Mouse (Mus musculus): ENCODE results near the gene Clcn3. TPM values are rescaled to one million over a fixed set of nuclear protein-coding genes. Genes with fewer than 3 reads are reported as not detected.

Gene Clcn3
- total and polyA plus RNA-seq, 3 experiments: 21.9 to 37.3 (median 29.2) TPM

GRCm38 (mm10) chr8:60912081-60912480 lies 71.0 kb downstream of the Clcn3 start:
- Histone ChIP-seq H3K4me2 (ENCODE audit: insufficient read depth, low read depth, poor library complexity, severe bottlenecking) (peak overlapping the region; percentile 69; the same call in 1 of the 2 replicates), H3K9me3 (replicated peaks; ENCODE audit: low read length) (no peaks in the 10 kb centered on the region), H3K27ac (ENCODE audit: insufficient read depth, low read depth) (peak overlapping the region; percentile 88), H3K27me3 (replicated peaks) (no peaks in the 10 kb centered on the region), H3K4me1 (ENCODE audit: control insufficient read depth in 1 of 2, insufficient read depth in 2 of 2) (peaks cover 22 to 65% of the 10 kb centered on the region in 2 experiments), H3K79me2 (replicated peaks; ENCODE audit: control insufficient read depth, extremely low read depth, insufficient read depth, poor library complexity, severe bottlenecking) (no peaks in the 10 kb centered on the region), H3K9ac (ENCODE audit: insufficient read depth, low read depth) (no peak overlapping the region), H3K4me3 (replicated peaks in 1 of 3; ENCODE audit: low read depth in 2 of 3, low read length in 2 of 3, poor library complexity in 1 of 3) (no peak overlapping the region), H3K36me3 (replicated peaks in 1 of 2; ENCODE audit: control insufficient read depth in 1 of 2, insufficient read depth in 1 of 2, low read length in 1 of 2) (peaks cover 21 to 48% of the 10 kb centered on the region in 2 experiments)
- dilution Hi-C loops (cut with MboI; ENCODE audit: extremely low pct_ligation_motif_present, extremely low pct_unique_long_range_greater_than_20kb, low sequenced_read_pairs) (no loop called here), in situ Hi-C loops (cut with MboI; ENCODE audit: low pct_ligation_motif_present, low pct_unique_long_range_greater_than_20kb, low sequenced_read_pairs) (no loop called here)
- DNase-seq (ENCODE audit: extremely low read depth): peak; percentile 78
- 0 out of 2 replicates have a peak, but pooled peaks have one; percentile 51 for TF ChIP-seq CHD2 (IDR thresholded peaks at IDR 0.05; ENCODE audit: low read length)
- no peak; the same call in 1 of the 2 replicates for TF ChIP-seq RAD21 (IDR thresholded peaks at IDR 0.05; ENCODE audit: low read depth, low read length)
- TF ChIP-seq MEF2A (IDR thresholded peaks at IDR 0.05; ENCODE audit: borderline replicate concordance, low read depth, low read length): peak; percentile 57; the same call in 1 of the 2 replicates
- peak; percentile 68; the same call in 1 of the 2 replicates for TF ChIP-seq MAFK (IDR thresholded peaks at IDR 0.05; ENCODE audit: insufficient replicate concordance, low read length)
- peak; percentile 91 for TF ChIP-seq IRF4 (IDR thresholded peaks at IDR 0.05; ENCODE audit: low read depth, low read length)
- TF ChIP-seq JUND (conservative IDR thresholded peaks at IDR 0.05; ENCODE audit: low read depth, low read length): peak; percentile 88
- 0 out of 2 replicates have a peak, but pooled peaks have one; percentile 23 for TF ChIP-seq ELF1 (IDR thresholded peaks at IDR 0.05; ENCODE audit: low read depth, low read length)
- no peak for TF ChIP-seq KAT2A (IDR thresholded peaks at IDR 0.05; ENCODE audit: insufficient replicate concordance, low read length)
- TF ChIP-seq ZKSCAN1 (IDR thresholded peaks at IDR 0.05; ENCODE audit: borderline replicate concordance, low read depth, low read length): no peak
- no peak for TF ChIP-seq USF2 (conservative IDR thresholded peaks at IDR 0.05; ENCODE audit: low read depth, low read length)
- TF ChIP-seq EP300 (IDR thresholded peaks at IDR 0.05; ENCODE audit: low read length): peak; percentile 87
- TF ChIP-seq JUN (IDR thresholded peaks at IDR 0.05; ENCODE audit: insufficient read depth, low read depth, low read length): peak; percentile 89
- TF ChIP-seq BHLHE40 (IDR thresholded peaks at IDR 0.05; ENCODE audit: low read depth, low read length): peak; percentile 63
- peak; percentile 66 for TF ChIP-seq ETS1 (conservative IDR thresholded peaks at IDR 0.05; ENCODE audit: low read depth, low read length)
- TF ChIP-seq TBP (conservative IDR thresholded peaks at IDR 0.05; ENCODE audit: low read depth, low read length): 0 out of 2 replicates have a peak, but pooled peaks have one; percentile 52
- TF ChIP-seq SIN3A (IDR thresholded peaks at IDR 0.05; ENCODE audit: low read length): no peak

GRCm38 (mm10) chr8:60900147-60900546 lies 83.0 kb downstream of the Clcn3 start:
- dilution Hi-C loops (cut with MboI; ENCODE audit: extremely low pct_ligation_motif_present, extremely low pct_unique_long_range_greater_than_20kb, low sequenced_read_pairs): no loop called here
- no peak overlapping the region for H3K4me3 ChIP-seq (replicated peaks in 1 of 3; ENCODE audit: low read depth in 2 of 3, low read length in 2 of 3, poor library complexity in 1 of 3)
- no peak overlapping the region for H3K27ac ChIP-seq (ENCODE audit: insufficient read depth, low read depth)
- peaks cover 9 to 31% of the 10 kb centered on the region in 2 experiments for H3K4me1 ChIP-seq (ENCODE audit: control insufficient read depth in 1 of 2, insufficient read depth in 2 of 2)
- H3K9ac ChIP-seq (ENCODE audit: insufficient read depth, low read depth): no peak overlapping the region
- no peaks in the 10 kb centered on the region for H3K9me3 ChIP-seq (replicated peaks; ENCODE audit: low read length)
- H3K4me2 ChIP-seq (ENCODE audit: insufficient read depth, low read depth, poor library complexity, severe bottlenecking): no peak overlapping the region
- H3K27me3 ChIP-seq (replicated peaks): no peaks in the 10 kb centered on the region
- in situ Hi-C loops (cut with MboI; ENCODE audit: low pct_ligation_motif_present, low pct_unique_long_range_greater_than_20kb, low sequenced_read_pairs): no loop called here
- peaks cover 29% of the 10 kb centered on the region for H3K79me2 ChIP-seq (replicated peaks; ENCODE audit: control insufficient read depth, extremely low read depth, insufficient read depth, poor library complexity, severe bottlenecking)
- H3K36me3 ChIP-seq (replicated peaks in 1 of 2; ENCODE audit: control insufficient read depth in 1 of 2, insufficient read depth in 1 of 2, low read length in 1 of 2): peaks cover 26 to 82% of the 10 kb centered on the region in 2 experiments
- peak; percentile 57 for DNase-seq (ENCODE audit: extremely low read depth)
- no peak for TF ChIP-seq MAZ (IDR thresholded peaks at IDR 0.05; ENCODE audit: low read depth, low read length)
- no peak for TF ChIP-seq ZNF384 (IDR thresholded peaks at IDR 0.05; ENCODE audit: low read depth, low read length)
- TF ChIP-seq PAX5 (IDR thresholded peaks at IDR 0.05; ENCODE audit: low read length): no peak
- no peak for TF ChIP-seq MEF2A (IDR thresholded peaks at IDR 0.05; ENCODE audit: borderline replicate concordance, low read depth, low read length)
- no peak for TF ChIP-seq GABPA (IDR thresholded peaks at IDR 0.05; ENCODE audit: insufficient replicate concordance, low read depth, low read length)
- no peak for TF ChIP-seq NELFE (IDR thresholded peaks at IDR 0.05; ENCODE audit: low read depth, low read length)
- TF ChIP-seq CHD2 (IDR thresholded peaks at IDR 0.05; ENCODE audit: low read length): no peak
- TF ChIP-seq MXI1 (IDR thresholded peaks at IDR 0.05; ENCODE audit: low read depth, low read length): peak; percentile 72; the same call in 1 of the 2 replicates
- no peak for TF ChIP-seq UBTF (IDR thresholded peaks at IDR 0.05; ENCODE audit: low read depth, low read length)
- no peak for TF ChIP-seq E2F4 (IDR thresholded peaks at IDR 0.05; ENCODE audit: insufficient replicate concordance, low read depth, low read length)
- peak; percentile 59; the same call in 1 of the 2 replicates for TF ChIP-seq MAX (IDR thresholded peaks at IDR 0.05; ENCODE audit: low read length)
- TF ChIP-seq ZC3H11A (IDR thresholded peaks at IDR 0.05; ENCODE audit: low read depth, low read length): no peak
- no peak for TF ChIP-seq ZKSCAN1 (IDR thresholded peaks at IDR 0.05; ENCODE audit: borderline replicate concordance, low read depth, low read length)
- no peak for TF ChIP-seq EP300 (IDR thresholded peaks at IDR 0.05; ENCODE audit: low read length)
- TF ChIP-seq CTCF (conservative IDR thresholded peaks at IDR 0.05 in 1 of 2, IDR thresholded peaks at IDR 0.05 in 1 of 2; ENCODE audit: low read depth in 2 of 2, low read length in 2 of 2): no peak
- no peak for TF ChIP-seq JUN (IDR thresholded peaks at IDR 0.05; ENCODE audit: insufficient read depth, low read depth, low read length)
- TF ChIP-seq USF2 (conservative IDR thresholded peaks at IDR 0.05; ENCODE audit: low read depth, low read length): no peak
- TF ChIP-seq ZMIZ1 (IDR thresholded peaks at IDR 0.05; ENCODE audit: low read depth, low read length): no peak
- TF ChIP-seq TCF12 (IDR thresholded peaks at IDR 0.05; ENCODE audit: low read depth, low read length): peak; percentile 77; the same call in 1 of the 2 replicates
- TF ChIP-seq HCFC1 (IDR thresholded peaks at IDR 0.05; ENCODE audit: low read depth, low read length): no peak
- no peak for TF ChIP-seq NRF1 (IDR thresholded peaks at IDR 0.05; ENCODE audit: low read depth, low read length)
- TF ChIP-seq KAT2A (IDR thresholded peaks at IDR 0.05; ENCODE audit: insufficient replicate concordance, low read length): no peak

Data from CH12.LX (cell line).